Mouse (Mus musculus): ENCODE data around the gene Gm12258. TPM values are rescaled to one million over a fixed set of nuclear protein-coding genes. Genes with fewer than 3 reads are reported as not detected.
"Not testable (repeated sequence)": the region's sequence is repeated elsewhere in the genome, so short reads cannot be mapped to it uniquely, and the experiment has no call there.

Gm12258 gene
- polyA plus RNA-seq, 1 experiment from 2014 or later: 28.5 TPM

DNA sequence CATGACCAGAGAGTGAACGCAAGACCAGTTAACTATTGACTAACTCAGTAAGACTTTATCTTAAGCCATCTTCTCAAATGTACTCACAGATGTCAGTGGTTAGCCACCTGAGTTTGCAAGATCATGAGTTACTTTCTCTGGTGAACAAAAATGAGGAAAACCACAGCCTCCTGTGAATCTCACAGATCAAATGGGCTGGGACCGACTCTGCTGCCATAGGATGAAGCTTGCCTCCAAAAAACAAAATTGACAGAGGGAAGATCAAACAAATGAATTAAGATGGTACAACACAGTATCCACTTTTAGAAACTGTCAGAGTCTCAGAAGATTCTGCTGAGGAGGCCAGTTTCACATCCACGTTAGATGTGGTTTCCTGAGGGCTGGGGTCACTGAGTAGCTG, 17.2 kb upstream of the Gm12258 start:
- H3K4me3 ChIP-seq (ENCODE audit: low read depth, low read length): no peak overlapping the region

DNA sequence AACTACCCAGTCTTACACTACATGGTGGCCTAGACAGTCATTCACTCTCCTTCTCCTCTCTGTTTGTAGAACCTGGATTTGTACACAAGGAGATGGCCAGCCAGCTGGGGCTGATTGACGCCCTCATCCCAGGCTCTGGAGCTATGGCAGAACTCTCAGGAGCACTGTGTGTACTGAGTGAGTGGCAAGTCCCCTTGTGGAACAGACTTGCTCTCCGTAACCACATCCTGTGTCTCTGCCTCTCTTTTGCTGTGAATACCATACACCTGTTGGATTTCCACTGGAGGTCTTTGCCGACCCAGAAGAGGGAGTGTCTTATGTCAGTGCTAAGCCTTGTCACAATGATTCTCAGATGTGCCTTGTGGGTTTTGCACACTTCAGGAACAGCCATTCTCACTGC, 14.4 kb upstream of the Gm12258 start:
- 91% methylated on average over 3 of the region's 3 CpGs for WGBS
- ATAC-seq (ENCODE audit: low read depth): not testable (repeated sequence)

More for the DNA sequence above, 17.2 kb upstream of the Gm12258 start:
- no peak overlapping the region for H3K9ac ChIP-seq (replicated peaks; ENCODE audit: low read depth, low read length)
- WGBS: 84% methylated on average over 3 of the region's 3 CpGs
- H3K27me3 ChIP-seq (ENCODE audit: control insufficient read depth, insufficient read depth, low read length): no peaks in the 10 kb centered on the region
- H3K4me2 ChIP-seq (ENCODE audit: low read depth, low read length): no peak overlapping the region
- no peaks in the 10 kb centered on the region for H3K4me1 ChIP-seq (ENCODE audit: control insufficient read depth, insufficient read depth, low read length)
- no peaks in the 10 kb centered on the region for H3K36me3 ChIP-seq (ENCODE audit: control insufficient read depth, insufficient read depth, low read length)
- H3K9me3 ChIP-seq (ENCODE audit: control insufficient read depth, low read length): no peaks in the 10 kb centered on the region
- ATAC-seq (ENCODE audit: low read depth): no peak
- H3K27ac ChIP-seq (ENCODE audit: low read depth, low read length): no peak overlapping the region

DNA sequence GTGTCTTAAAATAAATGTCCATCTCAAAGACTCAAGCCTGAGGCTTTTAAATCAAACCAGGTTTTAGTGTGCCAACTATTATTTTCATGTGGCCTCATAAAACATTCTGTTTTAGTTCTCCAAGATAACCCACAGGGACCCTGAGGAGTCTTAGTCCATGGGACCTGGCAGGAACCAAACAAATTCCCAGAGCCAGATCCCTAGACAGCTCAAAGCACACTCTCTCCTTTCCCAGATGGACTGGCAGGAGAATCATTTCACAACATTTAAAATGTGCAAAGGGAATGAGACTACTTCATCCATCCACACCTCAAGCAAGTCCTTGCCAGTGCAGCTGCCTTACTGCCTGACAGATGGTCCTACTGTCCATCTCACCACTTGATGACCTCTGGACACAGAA, 8.0 kb upstream of the Gm12258 start, which contains the start of gene Olfr311:
Gene Olfr311, plus strand, starts transcription at position 301 of the 400 bp plus-strand sequence.
- not testable (repeated sequence) for H3K27ac ChIP-seq (ENCODE audit: low read depth, low read length); H3K4me3 ChIP-seq (ENCODE audit: low read depth, low read length); H3K27me3 ChIP-seq (ENCODE audit: control insufficient read depth, insufficient read depth, low read length); ATAC-seq (ENCODE audit: low read depth); H3K4me2 ChIP-seq (ENCODE audit: low read depth, low read length); H3K9me3 ChIP-seq (ENCODE audit: control insufficient read depth, low read length); H3K9ac ChIP-seq (replicated peaks; ENCODE audit: low read depth, low read length); H3K36me3 ChIP-seq (ENCODE audit: control insufficient read depth, insufficient read depth, low read length); H3K4me1 ChIP-seq (ENCODE audit: control insufficient read depth, insufficient read depth, low read length)

More for the DNA sequence above, 14.4 kb upstream of the Gm12258 start:
- H3K4me3 ChIP-seq (ENCODE audit: low read depth, low read length); H3K27me3 ChIP-seq (ENCODE audit: control insufficient read depth, insufficient read depth, low read length); H3K36me3 ChIP-seq (ENCODE audit: control insufficient read depth, insufficient read depth, low read length); H3K4me2 ChIP-seq (ENCODE audit: low read depth, low read length); H3K27ac ChIP-seq (ENCODE audit: low read depth, low read length); H3K9me3 ChIP-seq (ENCODE audit: control insufficient read depth, low read length); H3K4me1 ChIP-seq (ENCODE audit: control insufficient read depth, insufficient read depth, low read length); H3K9ac ChIP-seq (replicated peaks; ENCODE audit: low read depth, low read length): not testable (repeated sequence)

DNA sequence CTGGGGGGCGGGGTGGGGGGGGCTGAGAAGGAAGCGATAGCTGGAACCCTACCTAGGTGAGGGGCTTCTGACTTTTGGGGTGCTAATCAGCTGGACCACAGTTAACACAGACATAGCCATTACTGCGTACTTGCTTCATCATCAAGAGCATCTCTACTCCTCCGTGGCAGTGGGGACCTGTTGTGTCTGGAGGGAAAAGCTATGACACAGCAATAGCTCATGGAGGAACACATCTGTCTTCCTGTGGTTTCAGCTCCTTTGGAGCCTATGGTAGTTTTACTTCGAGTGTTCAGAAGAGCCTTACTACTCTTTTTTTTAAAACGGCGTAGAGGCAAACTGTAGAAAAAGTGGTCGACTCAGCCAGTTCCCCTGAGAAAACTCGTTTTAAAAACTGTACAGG, 678 bp downstream of the Gm12258 start:
- ATAC-seq (ENCODE audit: low read depth): no peak; the same call in 1 of the 2 replicates
- H3K27me3 ChIP-seq (ENCODE audit: control insufficient read depth, insufficient read depth, low read length): no peaks in the 10 kb centered on the region
- peaks cover 6% of the 10 kb centered on the region for H3K4me1 ChIP-seq (ENCODE audit: control insufficient read depth, insufficient read depth, low read length)
- peak overlapping the region; percentile 48 for H3K4me3 ChIP-seq (ENCODE audit: low read depth, low read length)
- peaks cover 14% of the 10 kb centered on the region; the same call in 1 of the 2 replicates for H3K36me3 ChIP-seq (ENCODE audit: control insufficient read depth, insufficient read depth, low read length)
- H3K9ac ChIP-seq (replicated peaks; ENCODE audit: low read depth, low read length): peak overlapping the region; percentile 67
- no peaks in the 10 kb centered on the region for H3K9me3 ChIP-seq (ENCODE audit: control insufficient read depth, low read length)
- H3K4me2 ChIP-seq (ENCODE audit: low read depth, low read length): peak overlapping the region; percentile 81
- peak overlapping the region; percentile 62; the same call in 1 of the 2 replicates for H3K27ac ChIP-seq (ENCODE audit: low read depth, low read length)
- WGBS: 45% methylated on average over 9 of the region's 9 CpGs

DNA sequence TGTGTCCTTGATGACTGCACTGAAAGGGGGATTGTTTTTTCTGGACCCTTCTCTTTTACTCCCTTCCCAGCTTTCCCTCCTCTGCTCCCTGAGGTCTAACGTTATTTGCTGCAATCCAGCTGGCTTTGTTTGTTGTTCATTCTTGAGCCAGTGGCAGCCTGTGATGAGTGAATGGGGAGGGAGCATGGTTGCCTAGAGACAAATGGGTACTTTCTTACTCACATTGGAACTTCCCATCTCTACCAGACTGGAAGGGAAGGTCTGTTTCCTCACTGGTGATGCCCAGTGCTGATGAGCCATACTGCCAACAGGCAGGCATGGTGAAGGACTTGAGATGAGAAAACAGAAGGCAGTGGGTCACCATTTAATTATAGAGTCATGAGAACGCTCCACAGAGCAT, 2.8 kb downstream of the Gm12258 start:
- no peak overlapping the region for H3K4me2 ChIP-seq (ENCODE audit: low read depth, low read length)
- no peak overlapping the region for H3K4me3 ChIP-seq (ENCODE audit: low read depth, low read length)
- ATAC-seq (ENCODE audit: low read depth): no peak
- H3K27ac ChIP-seq (ENCODE audit: low read depth, low read length): no peak overlapping the region
- no peaks in the 10 kb centered on the region for H3K9me3 ChIP-seq (ENCODE audit: control insufficient read depth, low read length)
- no peak overlapping the region for H3K9ac ChIP-seq (replicated peaks; ENCODE audit: low read depth, low read length)
- peaks cover 6% of the 10 kb centered on the region for H3K4me1 ChIP-seq (ENCODE audit: control insufficient read depth, insufficient read depth, low read length)
- WGBS: 61% methylated on average over 2 of the region's 2 CpGs
- peaks cover 25% of the 10 kb centered on the region; the same call in 1 of the 2 replicates for H3K36me3 ChIP-seq (ENCODE audit: control insufficient read depth, insufficient read depth, low read length)
- no peaks in the 10 kb centered on the region for H3K27me3 ChIP-seq (ENCODE audit: control insufficient read depth, insufficient read depth, low read length)

DNA sequence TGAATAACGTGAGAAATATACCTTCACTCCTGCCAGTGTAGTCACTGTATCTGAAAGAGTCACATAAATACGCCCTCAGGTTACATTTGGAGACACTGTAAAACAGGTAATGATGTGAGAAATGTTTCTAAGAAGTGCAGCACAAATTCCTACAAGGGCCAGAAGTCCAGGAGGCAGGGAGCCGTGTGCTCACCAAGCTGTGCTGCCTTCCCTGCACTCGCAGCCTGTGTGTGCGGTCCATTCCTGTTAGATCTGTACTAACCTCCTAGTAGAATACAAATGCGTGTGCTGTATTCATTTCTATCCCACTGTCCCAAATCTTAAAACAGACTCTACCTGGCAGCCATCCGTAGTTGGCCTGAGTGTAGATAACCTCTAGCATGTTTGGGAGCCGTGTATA, 13.8 kb downstream of the Gm12258 start:
- Histone ChIP-seq H3K4me3 (ENCODE audit: low read depth, low read length) (no peak overlapping the region), H3K4me2 (ENCODE audit: low read depth, low read length) (no peak overlapping the region), H3K36me3 (ENCODE audit: control insufficient read depth, insufficient read depth, low read length) (peaks cover 45% of the 10 kb centered on the region), H3K27me3 (ENCODE audit: control insufficient read depth, insufficient read depth, low read length) (no peaks in the 10 kb centered on the region), H3K9me3 (ENCODE audit: control insufficient read depth, low read length) (peaks cover 11% of the 10 kb centered on the region), H3K4me1 (ENCODE audit: control insufficient read depth, insufficient read depth, low read length) (no peaks in the 10 kb centered on the region), H3K27ac (ENCODE audit: low read depth, low read length) (no peak overlapping the region), H3K9ac (replicated peaks; ENCODE audit: low read depth, low read length) (no peak overlapping the region)
- 94% methylated on average over 8 of the region's 8 CpGs for WGBS
- no peak for ATAC-seq (ENCODE audit: low read depth)

DNA sequence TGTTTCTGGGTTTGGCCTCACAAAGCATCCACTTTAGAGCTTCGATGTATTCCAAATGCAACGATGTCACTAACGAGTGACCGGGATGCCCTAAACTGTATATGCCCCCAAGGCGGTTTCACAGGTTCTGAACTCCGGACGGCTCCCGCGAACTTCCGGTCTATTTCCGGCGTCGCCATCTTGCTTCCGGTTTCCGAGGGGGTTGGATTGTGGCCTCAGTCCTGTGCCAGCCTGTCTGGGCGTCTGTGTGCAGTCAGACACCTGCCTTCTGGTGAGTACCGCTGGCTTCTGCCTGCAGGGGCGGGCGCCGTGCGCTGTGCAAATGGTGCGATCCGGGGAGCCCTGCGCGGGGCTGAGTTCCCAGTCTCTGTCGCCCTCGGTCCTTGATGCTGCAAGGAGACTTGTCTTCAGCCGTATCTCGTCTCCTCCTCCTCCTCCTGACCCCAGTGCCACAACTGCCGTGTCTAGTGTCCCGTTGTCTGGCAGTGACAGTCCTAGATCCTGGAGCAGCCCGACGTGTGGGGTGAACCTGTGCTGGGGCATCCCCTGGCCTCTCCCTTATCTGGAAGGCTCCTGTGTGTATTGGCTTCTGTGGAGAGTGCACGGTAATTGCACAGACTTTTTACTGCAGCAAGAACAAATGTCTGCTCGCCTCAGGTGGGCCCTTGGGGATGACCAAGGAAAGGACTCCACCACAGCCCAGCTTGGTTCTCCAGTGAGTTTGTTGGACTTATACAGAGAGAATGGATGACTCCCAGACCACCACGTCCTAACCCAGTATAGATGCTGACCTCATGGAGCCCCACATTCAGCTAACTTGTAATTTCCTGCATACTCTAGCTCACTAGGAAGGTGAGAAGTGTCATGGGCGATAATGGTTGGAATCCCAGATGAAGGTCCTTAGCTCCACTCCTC, 20.3 kb downstream of the Gm12258 start, which contains the start of gene 2810021J22Rik:
Gene 2810021J22Rik, plus strand, starts transcription at position 178 of the 915 bp plus-strand sequence.
- Histone ChIP-seq H3K4me2 (ENCODE audit: low read depth, low read length) (peak within 1 kb of the TSS; percentile 78), H3K9me3 (ENCODE audit: control insufficient read depth, low read length) (no peaks in the 10 kb centered on the region), H3K27ac (ENCODE audit: low read depth, low read length) (peak within 1 kb of the TSS; percentile 87), H3K4me3 (ENCODE audit: low read depth, low read length) (peak within 1 kb of the TSS; percentile 70), H3K36me3 (ENCODE audit: control insufficient read depth, insufficient read depth, low read length) (0 out of 2 replicates have a peak, but pooled peaks cover 3% of the 10 kb centered on the region), H3K9ac (replicated peaks; ENCODE audit: low read depth, low read length) (peak within 1 kb of the TSS; percentile 87), H3K27me3 (ENCODE audit: control insufficient read depth, insufficient read depth, low read length) (no peaks in the 10 kb centered on the region), H3K4me1 (ENCODE audit: control insufficient read depth, insufficient read depth, low read length) (peaks cover 20% of the 10 kb centered on the region; the same call in 1 of the 2 replicates)
- 8% methylated on average over 37 of the region's 37 CpGs for WGBS
- peak; percentile 94 for ATAC-seq (ENCODE audit: low read depth)

DNA sequence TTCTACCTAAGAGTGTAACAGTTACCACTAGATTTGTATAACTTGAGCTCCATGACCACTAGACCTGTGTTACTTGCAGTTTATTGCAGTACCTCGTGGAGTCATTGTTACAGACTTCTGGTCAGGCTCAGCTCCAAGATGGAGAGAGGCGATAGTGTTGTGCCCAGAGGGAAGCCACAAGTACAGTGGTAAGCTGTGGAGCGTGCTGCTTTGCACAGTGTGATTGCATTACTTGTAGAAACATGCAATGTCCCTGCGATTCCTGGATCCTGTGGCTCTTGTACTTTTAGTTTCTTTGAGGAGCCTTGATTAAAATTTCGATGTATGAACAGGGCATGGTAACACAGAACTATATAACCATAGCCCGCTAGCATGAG, 21.0 kb downstream of the Gm12258 start:
- 65% methylated on average over 6 of the region's 6 CpGs for WGBS
- ATAC-seq (ENCODE audit: low read depth): no peak

DNA sequence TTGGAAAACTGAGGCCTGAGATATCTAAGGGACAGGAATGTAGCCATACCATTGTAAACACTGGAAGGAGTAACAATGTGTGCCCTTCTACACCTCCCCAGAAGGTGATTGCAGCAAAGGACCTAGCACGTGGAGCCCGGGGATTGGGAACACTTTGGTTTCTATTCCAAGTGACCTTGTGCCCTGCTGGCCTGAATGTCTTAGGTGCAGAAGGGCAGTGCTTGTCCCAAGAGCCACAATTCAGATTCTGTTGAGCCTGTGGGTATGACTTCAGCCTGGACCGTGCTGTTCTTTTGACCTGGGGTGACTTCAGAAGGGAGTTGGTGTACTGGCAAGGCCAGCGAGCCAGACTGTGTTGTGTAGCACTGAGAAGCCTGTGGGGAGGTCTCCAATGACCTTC, 24.0 kb downstream of the Gm12258 start:
- H3K36me3 ChIP-seq (ENCODE audit: control insufficient read depth, insufficient read depth, low read length): peaks cover 5% of the 10 kb centered on the region; the same call in 1 of the 2 replicates
- no peak overlapping the region for H3K4me3 ChIP-seq (ENCODE audit: low read depth, low read length)
- H3K27ac ChIP-seq (ENCODE audit: low read depth, low read length): no peak overlapping the region
- no peaks in the 10 kb centered on the region for H3K9me3 ChIP-seq (ENCODE audit: control insufficient read depth, low read length)
- WGBS: 91% methylated on average over 4 of the region's 4 CpGs
- H3K4me1 ChIP-seq (ENCODE audit: control insufficient read depth, insufficient read depth, low read length): peaks cover 20% of the 10 kb centered on the region; the same call in 1 of the 2 replicates
- H3K27me3 ChIP-seq (ENCODE audit: control insufficient read depth, insufficient read depth, low read length): no peaks in the 10 kb centered on the region
- ATAC-seq (ENCODE audit: low read depth): no peak
- no peak overlapping the region for H3K4me2 ChIP-seq (ENCODE audit: low read depth, low read length)
- H3K9ac ChIP-seq (replicated peaks; ENCODE audit: low read depth, low read length): no peak overlapping the region

More for the DNA sequence above, 21.0 kb downstream of the Gm12258 start:
- peak overlapping the region; percentile 70 for H3K4me3 ChIP-seq (ENCODE audit: low read depth, low read length)
- H3K4me2 ChIP-seq (ENCODE audit: low read depth, low read length): peak overlapping the region; percentile 78
- peaks cover 20% of the 10 kb centered on the region; the same call in 1 of the 2 replicates for H3K4me1 ChIP-seq (ENCODE audit: control insufficient read depth, insufficient read depth, low read length)
- H3K27ac ChIP-seq (ENCODE audit: low read depth, low read length): peak overlapping the region; percentile 87
- no peaks in the 10 kb centered on the region for H3K27me3 ChIP-seq (ENCODE audit: control insufficient read depth, insufficient read depth, low read length)
- no peaks in the 10 kb centered on the region for H3K9me3 ChIP-seq (ENCODE audit: control insufficient read depth, low read length)
- 0 out of 2 replicates have a peak, but pooled peaks cover 3% of the 10 kb centered on the region for H3K36me3 ChIP-seq (ENCODE audit: control insufficient read depth, insufficient read depth, low read length)
- peak overlapping the region; percentile 87; the same call in 1 of the 2 replicates for H3K9ac ChIP-seq (replicated peaks; ENCODE audit: low read depth, low read length)

Data from neural tube, embryonic 14.5 days (tissue).